In genomic region chr17:56292531-56293222, GRCm38 (mm10) we compare ENCODE assay signal across 8 mouse cellular contexts. TPM values are rescaled to one million over a fixed set of nuclear protein-coding genes. Genes with fewer than 3 reads are reported as not detected.
A peak's percentile ranks its signal among the peaks of the same experiment; 100 is the strongest.
DNase-seq lines count a peak whose midpoint lies in the region; ATAC-seq and TF ChIP-seq lines count a peak whose summit lies in the region.

TSS of gene Plin3 (minus strand) at chr17:56292873.

- H3K4me2 ChIP-seq in hindbrain, embryonic 12.5 days (replicated peaks): no peak within 1 kb of the TSS
- H3K4me2 ChIP-seq in midbrain, embryonic 13.5 days (replicated peaks): no peak within 1 kb of the TSS

- DNase-seq in kidney, adult 2 months: no peak
- no peak for DNase-seq in kidney, postnatal 4 days
- no peak for DNase-seq in Patski (ENCODE audit: low read depth, low spot score)
- DNase-seq in gastrocnemius, adult 2 months: peak; percentile 86
- no peak for DNase-seq in cerebellum, postnatal 4 days (ENCODE audit: low spot score in 2 of 2)

- H3K4me3 ChIP-seq in kidney, adult 2 months (ENCODE audit: insufficient read depth, low read depth, low read length): no peak within 1 kb of the TSS
- H3K4me3 ChIP-seq in gastrocnemius, adult 2 months: peak within 1 kb of the TSS; percentile 72
- no peak within 1 kb of the TSS for H3K4me3 ChIP-seq in hindbrain, embryonic 12.5 days
- H3K4me3 ChIP-seq in midbrain, embryonic 13.5 days (replicated peaks): no peak within 1 kb of the TSS

- no peak for ATAC-seq in Patski
- no peak for ATAC-seq in hindbrain, embryonic 12.5 days (ENCODE audit: low FRiP score)
- no peak for ATAC-seq in midbrain, embryonic 13.5 days
- ATAC-seq in erythroid progenitor cell, adult 5-6 weeks (replicated peaks; ENCODE audit: low FRiP score, poor library complexity, severe bottlenecking): no peak

- H3K4me1 ChIP-seq in kidney, adult 2 months (ENCODE audit: control insufficient read depth, insufficient read depth, low read length): peaks cover 17% of the 10 kb centered on the region
- H3K4me1 ChIP-seq in hindbrain, embryonic 12.5 days: peaks cover 36% of the 10 kb centered on the region
- H3K4me1 ChIP-seq in midbrain, embryonic 13.5 days (replicated peaks): peaks cover 35% of the 10 kb centered on the region

- no peak for TF ChIP-seq CTCF in kidney, adult 2 months (conservative IDR thresholded peaks at IDR 0.05; ENCODE audit: insufficient read depth, insufficient read length, low read depth, low read length)
- TF ChIP-seq CTCF in Patski (IDR thresholded peaks at IDR 0.05): no peak
- TF ChIP-seq CTCF in gastrocnemius, adult 2 months (IDR thresholded peaks at IDR 0.05): no peak

- CTCF ChIA-PET in Patski (lab: Charles Lee): interaction anchor here (1.1 to 4.3 kb wide), 3 partner anchors 14 to 57 kb away, joined by 4 to 18 read pairs (median 5); no protein-coding TSS in a partner anchor

- in situ Hi-C loops in Patski (cut with MboI; ENCODE audit: low pct_unique_long_range_greater_than_20kb): no loop called here

- intact Hi-C loops in gastrocnemius, adult 2 months (cut with DNase I): loop anchor here (2.0 kb wide), 1 partner anchor 30 kb away; no protein-coding TSS in a partner anchor

- H3K36me3 ChIP-seq in kidney, adult 2 months (ENCODE audit: control insufficient read depth, insufficient read depth, low read length): no peaks in the 10 kb centered on the region
- H3K36me3 ChIP-seq in hindbrain, embryonic 12.5 days: no peaks in the 10 kb centered on the region
- H3K36me3 ChIP-seq in midbrain, embryonic 13.5 days: no peaks in the 10 kb centered on the region

- H3K27ac ChIP-seq in kidney, adult 2 months (ENCODE audit: insufficient read depth, low read depth, low read length): peak within 1 kb of the TSS; percentile 87; the same call in 1 of the 2 replicates
- peak within 1 kb of the TSS; percentile 93 for H3K27ac ChIP-seq in gastrocnemius, adult 2 months
- H3K27ac ChIP-seq in hindbrain, embryonic 12.5 days: peak within 1 kb of the TSS; percentile 80
- H3K27ac ChIP-seq in midbrain, embryonic 13.5 days: no peak within 1 kb of the TSS; the same call in 1 of the 2 replicates

- TF ChIP-seq POLR2A in kidney, adult 2 months (IDR thresholded peaks at IDR 0.05; ENCODE audit: low read depth, low read length): no peak

- POLR2A ChIA-PET in Patski (lab: Charles Lee): interaction anchor here (1.7 kb wide), 1 partner anchor 10 kb away, joined by 6 read pairs; the partner anchor contains the start of gene Uhrf1

- no peaks in the 10 kb centered on the region for H3K9me3 ChIP-seq in hindbrain, embryonic 12.5 days (replicated peaks)
- H3K9me3 ChIP-seq in midbrain, embryonic 13.5 days: no peaks in the 10 kb centered on the region

- WGBS in kidney, adult 2 months: 84% methylated on average over 4 of the region's 4 CpGs
- 87% methylated on average over 4 of the region's 4 CpGs for WGBS in hindbrain, embryonic 12.5 days
- 80% methylated on average over 4 of the region's 4 CpGs for WGBS in midbrain, embryonic 13.5 days

- no peaks in the 10 kb centered on the region for H3K27me3 ChIP-seq in kidney, adult 2 months (replicated peaks; ENCODE audit: control insufficient read depth, insufficient read depth, low read length)
- H3K27me3 ChIP-seq in Patski: no peaks in the 10 kb centered on the region
- no peaks in the 10 kb centered on the region for H3K27me3 ChIP-seq in hindbrain, embryonic 12.5 days
- H3K27me3 ChIP-seq in midbrain, embryonic 13.5 days: no peaks in the 10 kb centered on the region

- no peak within 1 kb of the TSS; the same call in 1 of the 2 replicates for H3K9ac ChIP-seq in hindbrain, embryonic 12.5 days
- H3K9ac ChIP-seq in midbrain, embryonic 13.5 days (replicated peaks): no peak within 1 kb of the TSS; the same call in 1 of the 2 replicates

RNA-seq across cellular contexts. Expression of gene Plin3, which starts in this region (rescaled TPM):
- 34.8 and 43.1 TPM in 2 replicates for polyA plus RNA-seq in kidney, adult 2 months (2012; rRNA removed)
- polyA plus RNA-seq in Patski (2021): 82.5 TPM
- total RNA-seq in gastrocnemius, adult 2 months (2021): 10 to 100 TPM; 42.4 to 75.0 TPM
- polyA plus RNA-seq in hindbrain, embryonic 12.5 days (2016; fragmentation: Nextera tagmentation; extraction: Ambion mirVana): 37.1 and 37.2 TPM in 2 replicates
- polyA plus RNA-seq in midbrain, embryonic 13.5 days (2015; fragmentation: Nextera tagmentation; extraction: Ambion mirVana): 14.8 and 16.7 TPM in 2 replicates
- 2.2 and 2.5 TPM in 2 replicates for total RNA-seq in erythroid progenitor cell, adult 5-6 weeks (2015; ENCODE audit: low replicate concordance)
- 5.6 and 6.7 TPM in 2 replicates for total RNA-seq in erythroid progenitor cell, adult 5-6 weeks (2017; ENCODE audit: low replicate concordance)

Comparison
In these comparisons a context has a peak if more than half of its experiments do, and no peak if none do; other contexts are left out.
1. RNA of gene Plin3 (total RNA-seq): 42.4 to 75.0 TPM in gastrocnemius, adult 2 months; 2.2 to 6.7 TPM in erythroid progenitor cell, adult 5-6 weeks; every median in the first group is over 4 times any median in the second.